Mouse (Mus musculus): Measurements from ENCODE around the gene Colca2.

- TF ChIP-seq CTCF (conservative IDR thresholded peaks at IDR 0.05; ENCODE audit: low read length) (peak; percentile 73), NANOG (IDR thresholded peaks at IDR 0.05; ENCODE audit: borderline replicate concordance, low read length) (no peak)
Observed at GRCm38 (mm10) chr9:51292674-51293073, 14.3 kb upstream of the Colca2 start.
